9 mouse cellular contexts compared by ENCODE assay signal in genomic region chr2:153142620-153143199, GRCm38 (mm10). TPM values are rescaled to one million over a fixed set of nuclear protein-coding genes. Genes with fewer than 3 reads are reported as not detected.
DNase-seq lines count a peak whose midpoint lies in the region; ATAC-seq and TF ChIP-seq lines count a peak whose summit lies in the region.
"Had no signal": no experiment of that assay in that cellular context is flagged by ENCODE, and none has a peak within 500 bp of the region (broad histone marks: within the 10 kb centered on the region; RNA-seq: fewer than 3 reads in every experiment).

No protein-coding gene starts in this region.

- H3K4me2 ChIP-seq in kidney, embryonic 15.5 days = no peak overlapping the region
- no peak overlapping the region for H3K4me2 ChIP-seq in forebrain, embryonic 13.5 days
- H3K4me2 ChIP-seq in kidney, postnatal 0 days (ENCODE audit: low read length) = no peak overlapping the region
- H3K4me2 ChIP-seq: embryonic facial prominence, embryonic 12.5 days had no signal

- TF ChIP-seq CTCF in kidney, adult 2 months (conservative IDR thresholded peaks at IDR 0.05; ENCODE audit: insufficient read depth, insufficient read length, low read depth, low read length) = peak; percentile 72
- TF ChIP-seq CTCF in ES-Bruce4 (IDR thresholded peaks at IDR 0.05; ENCODE audit: low read depth, low read length) = peak; percentile 28
- TF ChIP-seq CTCF in kidney, postnatal 0 days (IDR thresholded peaks at IDR 0.05; ENCODE audit: low read depth) = peak; percentile 87

- no peaks in the 10 kb centered on the region for H3K9me3 ChIP-seq in kidney, embryonic 15.5 days (replicated peaks)
- no peaks in the 10 kb centered on the region for H3K9me3 ChIP-seq in ES-Bruce4 (replicated peaks; ENCODE audit: control insufficient read depth, insufficient read depth, low read length, poor library complexity, severe bottlenecking)
- H3K9me3 ChIP-seq in forebrain, embryonic 13.5 days (replicated peaks) = no peaks in the 10 kb centered on the region
- no peaks in the 10 kb centered on the region for H3K9me3 ChIP-seq in kidney, postnatal 0 days (replicated peaks; ENCODE audit: low read length)
- H3K9me3 ChIP-seq: embryonic facial prominence, embryonic 12.5 days had no signal

- no peaks in the 10 kb centered on the region for H3K36me3 ChIP-seq in kidney, adult 2 months (ENCODE audit: control insufficient read depth, insufficient read depth, low read length)
- no peaks in the 10 kb centered on the region for H3K36me3 ChIP-seq in kidney, embryonic 15.5 days
- no peaks in the 10 kb centered on the region for H3K36me3 ChIP-seq in ES-Bruce4 (ENCODE audit: control insufficient read depth, insufficient read depth, low read length, poor library complexity, severe bottlenecking)
- no peaks in the 10 kb centered on the region for H3K36me3 ChIP-seq in forebrain, embryonic 13.5 days (ENCODE audit: poor library complexity, severe bottlenecking)
- no peaks in the 10 kb centered on the region for H3K36me3 ChIP-seq in kidney, postnatal 0 days (ENCODE audit: insufficient read depth, low read length)
- H3K36me3 ChIP-seq: embryonic facial prominence, embryonic 12.5 days had no signal

- no peaks in the 10 kb centered on the region for H3K4me1 ChIP-seq in kidney, adult 2 months (ENCODE audit: control insufficient read depth, insufficient read depth, low read length)
- H3K4me1 ChIP-seq in kidney, embryonic 15.5 days = 0 out of 2 replicates have a peak, but pooled peaks cover 2% of the 10 kb centered on the region
- no peaks in the 10 kb centered on the region for H3K4me1 ChIP-seq in ES-Bruce4 (ENCODE audit: control insufficient read depth, insufficient read depth, low read length)
- H3K4me1 ChIP-seq in forebrain, embryonic 13.5 days = peaks cover 8% of the 10 kb centered on the region; the same call in 1 of the 2 replicates
- H3K4me1 ChIP-seq in kidney, postnatal 0 days (replicated peaks; ENCODE audit: insufficient read depth, low read length) = peaks cover 3% of the 10 kb centered on the region; the same call in 1 of the 2 replicates
- H3K4me1 ChIP-seq: embryonic facial prominence, embryonic 12.5 days had no signal

- TF ChIP-seq POLR2A in kidney, adult 2 months (IDR thresholded peaks at IDR 0.05; ENCODE audit: low read depth, low read length) = no peak
- TF ChIP-seq POLR2A in ES-Bruce4 (IDR thresholded peaks at IDR 0.05; ENCODE audit: insufficient read depth, low read length) = no peak

- no peaks in the 10 kb centered on the region for H3K27me3 ChIP-seq in kidney, adult 2 months (replicated peaks; ENCODE audit: control insufficient read depth, insufficient read depth, low read length)
- H3K27me3 ChIP-seq in kidney, embryonic 15.5 days = peaks cover 4% of the 10 kb centered on the region; the same call in 1 of the 2 replicates
- H3K27me3 ChIP-seq in ES-Bruce4 (ENCODE audit: control insufficient read depth, insufficient read depth, low read length, poor library complexity, severe bottlenecking) = no peaks in the 10 kb centered on the region
- peaks cover 16% of the 10 kb centered on the region; the same call in 1 of the 2 replicates for H3K27me3 ChIP-seq in forebrain, embryonic 13.5 days
- no peaks in the 10 kb centered on the region for H3K27me3 ChIP-seq in kidney, postnatal 0 days (ENCODE audit: insufficient read depth, low read length)
- H3K27me3 ChIP-seq: embryonic facial prominence, embryonic 12.5 days had no signal

- TF ChIP-seq EP300 in ES-Bruce4 (IDR thresholded peaks at IDR 0.05; ENCODE audit: insufficient read depth, low read depth, low read length) = no peak

- H3K27ac ChIP-seq in kidney, adult 2 months (ENCODE audit: insufficient read depth, low read depth, low read length) = no peak overlapping the region
- no peak overlapping the region for H3K27ac ChIP-seq in kidney, embryonic 15.5 days
- H3K27ac ChIP-seq in ES-Bruce4 (ENCODE audit: insufficient read depth, low read length) = no peak overlapping the region
- H3K27ac ChIP-seq in forebrain, embryonic 13.5 days = no peak overlapping the region
- H3K27ac ChIP-seq in kidney, postnatal 0 days = no peak overlapping the region
- H3K27ac ChIP-seq: embryonic facial prominence, embryonic 12.5 days had no signal

- DNase-seq in kidney, adult 2 months = peak; percentile 55
- DNase-seq in c-Kit-positive CD71-positive TER-119-negative erythroid progenitor cells, embryonic 14.5 days (ENCODE audit: low read depth) = peak; percentile 40
- DNase-seq in kidney, postnatal 0 days (ENCODE audit: low spot score) = peak; percentile 79
- peak; percentile 72 for DNase-seq in lung, postnatal 14 days
- DNase-seq in spleen, postnatal 36 days (ENCODE audit: low spot score in 2 of 2) = peak; percentile 38 to 43

- ATAC-seq in kidney, embryonic 15.5 days (replicated peaks; ENCODE audit: low FRiP score) = no peak
- peak; percentile 43; the same call in 1 of the 2 replicates for ATAC-seq in forebrain, embryonic 13.5 days
- no peak for ATAC-seq in kidney, postnatal 0 days (replicated peaks; ENCODE audit: low FRiP score, low read depth)

- WGBS in kidney, adult 2 months = 16% methylated on average over 10 of the region's 10 CpGs
- WGBS in kidney, embryonic 15.5 days = 19% methylated on average over 10 of the region's 10 CpGs
- WGBS in forebrain, embryonic 13.5 days = 34% methylated on average over 10 of the region's 10 CpGs
- 17% methylated on average over 10 of the region's 10 CpGs for WGBS in kidney, postnatal 0 days

- H3K4me3 ChIP-seq in kidney, adult 2 months (ENCODE audit: insufficient read depth, low read depth, low read length) = no peak overlapping the region
- H3K4me3 ChIP-seq in kidney, embryonic 15.5 days (replicated peaks) = no peak overlapping the region
- no peak overlapping the region for H3K4me3 ChIP-seq in ES-Bruce4 (ENCODE audit: low read depth, low read length)
- no peak overlapping the region for H3K4me3 ChIP-seq in forebrain, embryonic 13.5 days
- H3K4me3 ChIP-seq in kidney, postnatal 0 days (replicated peaks; ENCODE audit: low read depth, low read length) = no peak overlapping the region
- H3K4me3 ChIP-seq: embryonic facial prominence, embryonic 12.5 days had no signal

- no peak overlapping the region for H3K9ac ChIP-seq in kidney, embryonic 15.5 days
- H3K9ac ChIP-seq in ES-Bruce4 (ENCODE audit: low read depth, poor library complexity, severe bottlenecking) = no peak overlapping the region
- no peak overlapping the region for H3K9ac ChIP-seq in forebrain, embryonic 13.5 days
- no peak overlapping the region for H3K9ac ChIP-seq in kidney, postnatal 0 days (ENCODE audit: low read depth, low read length)
- H3K9ac ChIP-seq: embryonic facial prominence, embryonic 12.5 days had no signal

RNA-seq across cellular contexts. Expression of gene Tm9sf4, which starts 18.4 kb away (rescaled TPM):
- 46.0 and 49.5 TPM in 2 replicates for polyA plus RNA-seq in kidney, adult 2 months (2012; rRNA removed)
- polyA plus RNA-seq in kidney, embryonic 15.5 days (2015; fragmentation: Nextera tagmentation; extraction: Ambion mirVana) = 90.9 and 93.2 TPM in 2 replicates
- 83.2 and 98.0 TPM in 2 replicates for polyA plus RNA-seq in ES-Bruce4 (2011; ENCODE audit: insufficient read depth, insufficient read length, low read depth, missing spikeins)
- polyA plus RNA-seq in forebrain, embryonic 13.5 days (2015; fragmentation: Nextera tagmentation; extraction: Ambion mirVana) = 59.4 and 65.7 TPM in 2 replicates
- polyA plus RNA-seq in kidney, postnatal 0 days (2015; fragmentation: Nextera tagmentation; extraction: Ambion mirVana) = 68.1 and 74.5 TPM in 2 replicates

RNA-seq across cellular contexts. Expression of gene Hck, which starts 34.4 kb away (rescaled TPM):
- 2.9 and 4.4 TPM in 2 replicates for polyA plus RNA-seq in kidney, adult 2 months (2012; rRNA removed)
- polyA plus RNA-seq in kidney, embryonic 15.5 days (2015; fragmentation: Nextera tagmentation; extraction: Ambion mirVana) = 5.3 and 5.4 TPM in 2 replicates
- 2.4 TPM in 2 replicates for polyA plus RNA-seq in ES-Bruce4 (2011; ENCODE audit: insufficient read depth, insufficient read length, low read depth, missing spikeins)
- 0.91 and 1.1 TPM in 2 replicates for polyA plus RNA-seq in forebrain, embryonic 13.5 days (2015; fragmentation: Nextera tagmentation; extraction: Ambion mirVana)
- 3.6 and 4.3 TPM in 2 replicates for polyA plus RNA-seq in kidney, postnatal 0 days (2015; fragmentation: Nextera tagmentation; extraction: Ambion mirVana)

Comparison
In these comparisons a context has a peak if more than half of its experiments do, and no peak if none do; other contexts are left out.
1. CTCF ChIP-seq: peak in every context shown above with its lines; median percentile 87 in kidney, postnatal 0 days; 72 in kidney, adult 2 months; 28 in ES-Bruce4.